Mouse (Mus musculus): Measurements from ENCODE around the gene Ccl9.

The Ccl9 gene

DNA sequence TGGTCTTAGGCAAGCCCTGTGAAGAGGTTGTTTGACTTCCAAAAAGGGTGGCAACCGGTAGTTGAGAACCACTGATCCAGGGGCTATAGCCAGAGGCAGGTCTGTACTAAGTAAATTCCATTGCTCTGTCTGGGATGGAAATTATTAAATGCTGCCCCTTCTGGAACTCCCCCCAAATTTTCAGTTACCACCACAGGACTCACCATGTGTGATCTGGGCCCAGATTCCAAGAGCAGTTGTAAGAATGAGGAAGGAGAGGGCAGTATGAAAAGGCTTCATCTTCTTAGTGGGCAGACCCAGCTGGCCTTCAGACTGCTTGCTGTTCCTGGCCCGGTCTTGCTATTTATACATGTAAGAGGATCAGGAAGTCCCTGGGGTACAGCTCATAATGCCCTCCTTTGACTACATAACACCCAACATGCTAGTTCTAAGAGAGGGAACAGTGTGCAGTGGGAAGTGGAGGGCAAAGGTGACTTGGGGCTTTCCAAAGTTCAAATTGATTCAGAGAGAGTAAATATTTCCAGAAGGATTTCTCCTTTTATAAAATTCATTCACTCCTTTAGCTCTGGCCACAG, at the start of gene Ccl9:
Gene Ccl9, minus strand, starts transcription at position 451 of the 575 bp plus-strand sequence.
- Histone ChIP-seq H3K27me3 (ENCODE audit: control insufficient read depth, insufficient read depth, low read length, poor library complexity, severe bottlenecking) (no peaks in the 10 kb centered on the region), H3K36me3 (ENCODE audit: control insufficient read depth, insufficient read depth, low read length, poor library complexity, severe bottlenecking) (no peaks in the 10 kb centered on the region)
- no peak for DNase-seq (ENCODE audit: low read depth, low spot score)

DNA sequence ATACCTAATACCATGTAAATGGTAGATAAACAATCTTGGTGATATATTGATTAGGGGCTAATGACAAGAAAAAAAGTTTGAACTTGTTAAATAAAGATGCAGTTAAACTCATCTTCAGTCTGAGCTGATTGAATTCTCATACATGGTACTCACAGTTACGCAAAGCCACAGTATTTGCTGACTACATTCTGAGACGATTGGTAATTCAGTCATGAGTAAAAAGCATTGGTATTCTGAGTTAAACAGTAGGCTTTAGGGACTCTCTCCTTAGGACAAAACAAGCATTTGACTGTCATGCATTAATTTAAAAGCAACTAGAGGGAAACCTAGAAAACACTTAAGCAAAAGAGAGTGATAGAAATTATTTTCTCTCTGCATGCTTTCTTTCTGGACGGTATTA, 45.1 kb upstream of the Ccl9 start:
- no peaks in the 10 kb centered on the region for H3K36me3 ChIP-seq (ENCODE audit: control insufficient read depth, insufficient read depth, low read length, poor library complexity, severe bottlenecking)
- no peaks in the 10 kb centered on the region for H3K27me3 ChIP-seq (ENCODE audit: control insufficient read depth, insufficient read depth, low read length, poor library complexity, severe bottlenecking)
- no peak for DNase-seq (ENCODE audit: low read depth, low spot score)

GRCm38 (mm10) chr11:83619037-83619436, 40.6 kb upstream of the Ccl9 start:
- no peaks in the 10 kb centered on the region for H3K27me3 ChIP-seq (ENCODE audit: control insufficient read depth, insufficient read depth, low read length, poor library complexity, severe bottlenecking)
- H3K36me3 ChIP-seq (ENCODE audit: control insufficient read depth, insufficient read depth, low read length, poor library complexity, severe bottlenecking) = no peaks in the 10 kb centered on the region
- DNase-seq (ENCODE audit: low read depth, low spot score) = peak; percentile 34

GRCm38 (mm10) chr11:83618238-83618637, 39.8 kb upstream of the Ccl9 start:
- H3K36me3 ChIP-seq (ENCODE audit: control insufficient read depth, insufficient read depth, low read length, poor library complexity, severe bottlenecking) = no peaks in the 10 kb centered on the region
- no peaks in the 10 kb centered on the region for H3K27me3 ChIP-seq (ENCODE audit: control insufficient read depth, insufficient read depth, low read length, poor library complexity, severe bottlenecking)
- no peak for DNase-seq (ENCODE audit: low read depth, low spot score)

- no peaks in the 10 kb centered on the region for H3K27me3 ChIP-seq (ENCODE audit: control insufficient read depth, insufficient read depth, low read length, poor library complexity, severe bottlenecking)
- no peak for DNase-seq (ENCODE audit: low read depth, low spot score)
- H3K36me3 ChIP-seq (ENCODE audit: control insufficient read depth, insufficient read depth, low read length, poor library complexity, severe bottlenecking) = no peaks in the 10 kb centered on the region
These were observed 38.1 kb upstream of the Ccl9 start for GRCm38 (mm10) chr11:83616586-83616985.

GRCm38 (mm10) chr11:83610900-83611299, 32.5 kb upstream of the Ccl9 start:
- Histone ChIP-seq H3K36me3 (ENCODE audit: control insufficient read depth, insufficient read depth, low read length, poor library complexity, severe bottlenecking) (no peaks in the 10 kb centered on the region), H3K27me3 (ENCODE audit: control insufficient read depth, insufficient read depth, low read length, poor library complexity, severe bottlenecking) (no peaks in the 10 kb centered on the region)
- DNase-seq (ENCODE audit: low read depth, low spot score) = peak; percentile 35

- Histone ChIP-seq H3K27me3 (ENCODE audit: control insufficient read depth, insufficient read depth, low read length, poor library complexity, severe bottlenecking) (no peaks in the 10 kb centered on the region), H3K36me3 (ENCODE audit: control insufficient read depth, insufficient read depth, low read length, poor library complexity, severe bottlenecking) (no peaks in the 10 kb centered on the region)
- DNase-seq (ENCODE audit: low read depth, low spot score) = no peak
These were observed 28.0 kb upstream of the Ccl9 start for GRCm38 (mm10) chr11:83606396-83606795.

DNA sequence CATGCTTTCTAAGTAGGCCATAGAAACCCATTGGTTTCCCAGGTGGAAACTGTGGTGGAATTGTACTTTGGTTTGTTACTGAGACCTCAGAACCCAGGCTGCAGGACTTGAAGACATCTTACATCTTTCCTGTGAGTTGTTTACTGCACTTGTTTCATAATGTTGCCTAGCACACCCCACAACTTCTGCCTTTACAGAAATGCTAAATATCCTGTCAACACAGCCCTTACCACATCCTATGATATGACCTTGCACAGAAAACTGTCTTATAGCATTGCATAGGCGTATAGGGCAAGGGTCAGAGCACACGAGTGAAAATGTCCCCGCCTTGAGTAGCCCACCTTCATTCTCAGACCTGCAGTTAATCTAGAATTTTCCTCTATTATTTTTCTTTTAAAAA, 27.1 kb upstream of the Ccl9 start:
- Histone ChIP-seq H3K27me3 (ENCODE audit: control insufficient read depth, insufficient read depth, low read length, poor library complexity, severe bottlenecking) (no peaks in the 10 kb centered on the region), H3K36me3 (ENCODE audit: control insufficient read depth, insufficient read depth, low read length, poor library complexity, severe bottlenecking) (no peaks in the 10 kb centered on the region)
- DNase-seq (ENCODE audit: low read depth, low spot score) = no peak

GRCm38 (mm10) chr11:83604698-83605097, 26.3 kb upstream of the Ccl9 start:
- Histone ChIP-seq H3K27me3 (ENCODE audit: control insufficient read depth, insufficient read depth, low read length, poor library complexity, severe bottlenecking) (no peaks in the 10 kb centered on the region), H3K36me3 (ENCODE audit: control insufficient read depth, insufficient read depth, low read length, poor library complexity, severe bottlenecking) (no peaks in the 10 kb centered on the region)
- DNase-seq (ENCODE audit: low read depth, low spot score) = no peak

DNA sequence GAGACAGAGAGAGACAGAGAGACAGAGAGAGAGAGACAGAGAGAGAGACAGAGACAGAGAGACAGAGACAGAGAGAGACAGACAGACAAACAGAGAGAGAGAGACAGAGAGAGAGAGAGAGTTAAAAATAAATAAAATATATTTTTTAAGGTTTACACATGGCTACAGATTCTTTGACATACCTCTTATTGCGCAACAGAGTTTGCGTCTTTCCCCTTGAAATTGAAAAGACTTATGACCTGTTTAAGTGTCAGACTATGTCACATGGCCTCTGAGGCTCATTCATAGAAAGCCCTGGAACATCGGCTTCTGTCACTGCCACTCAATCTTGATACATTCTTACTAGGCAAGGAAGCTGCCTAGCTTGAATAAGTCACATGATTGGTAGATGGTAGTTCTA, 25.0 kb upstream of the Ccl9 start:
- DNase-seq (ENCODE audit: low read depth, low spot score) = no peak
- H3K36me3 ChIP-seq (ENCODE audit: control insufficient read depth, insufficient read depth, low read length, poor library complexity, severe bottlenecking) = no peaks in the 10 kb centered on the region

DNA sequence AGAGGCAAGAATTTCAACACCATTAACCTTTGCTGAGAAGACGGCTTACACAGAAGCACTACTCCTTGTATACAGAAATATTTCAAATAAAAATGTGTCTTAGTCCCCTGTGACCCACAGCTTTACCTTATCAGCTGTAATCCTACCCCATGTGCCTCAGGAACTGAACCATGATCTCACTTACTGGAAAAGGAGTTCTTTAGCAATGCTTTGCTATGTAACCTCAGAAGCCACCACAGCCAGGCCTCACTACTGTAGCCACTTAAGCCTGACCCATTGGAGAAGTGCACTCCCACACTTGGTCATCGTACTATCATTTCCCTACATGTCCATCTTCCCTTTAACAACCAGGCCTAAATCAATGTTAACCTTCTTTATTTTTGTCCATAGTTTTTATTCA, 22.1 kb upstream of the Ccl9 start:
- H3K36me3 ChIP-seq (ENCODE audit: control insufficient read depth, insufficient read depth, low read length, poor library complexity, severe bottlenecking) = no peaks in the 10 kb centered on the region
- H3K27me3 ChIP-seq (ENCODE audit: control insufficient read depth, insufficient read depth, low read length, poor library complexity, severe bottlenecking) = no peaks in the 10 kb centered on the region
- no peak for DNase-seq (ENCODE audit: low read depth, low spot score)

More for the DNA sequence above, 25.0 kb upstream of the Ccl9 start:
- H3K27me3 ChIP-seq (ENCODE audit: control insufficient read depth, insufficient read depth, low read length, poor library complexity, severe bottlenecking) = no peaks in the 10 kb centered on the region

- DNase-seq (ENCODE audit: low read depth, low spot score) = no peak
- H3K27me3 ChIP-seq (ENCODE audit: control insufficient read depth, insufficient read depth, low read length, poor library complexity, severe bottlenecking) = no peaks in the 10 kb centered on the region
- no peaks in the 10 kb centered on the region for H3K36me3 ChIP-seq (ENCODE audit: control insufficient read depth, insufficient read depth, low read length, poor library complexity, severe bottlenecking)
These were observed 20.6 kb upstream of the Ccl9 start for GRCm38 (mm10) chr11:83598991-83599390.

- no peaks in the 10 kb centered on the region for H3K27me3 ChIP-seq (ENCODE audit: control insufficient read depth, insufficient read depth, low read length, poor library complexity, severe bottlenecking)
- no peaks in the 10 kb centered on the region for H3K36me3 ChIP-seq (ENCODE audit: control insufficient read depth, insufficient read depth, low read length, poor library complexity, severe bottlenecking)
- no peak for DNase-seq (ENCODE audit: low read depth, low spot score)
These were observed 19.9 kb upstream of the Ccl9 start for GRCm38 (mm10) chr11:83598207-83598837.

- DNase-seq (ENCODE audit: low read depth, low spot score) = no peak
- H3K27me3 ChIP-seq (ENCODE audit: control insufficient read depth, insufficient read depth, low read length, poor library complexity, severe bottlenecking) = no peaks in the 10 kb centered on the region
- no peaks in the 10 kb centered on the region for H3K36me3 ChIP-seq (ENCODE audit: control insufficient read depth, insufficient read depth, low read length, poor library complexity, severe bottlenecking)
These were observed 19.4 kb upstream of the Ccl9 start for GRCm38 (mm10) chr11:83597796-83598195.

DNA sequence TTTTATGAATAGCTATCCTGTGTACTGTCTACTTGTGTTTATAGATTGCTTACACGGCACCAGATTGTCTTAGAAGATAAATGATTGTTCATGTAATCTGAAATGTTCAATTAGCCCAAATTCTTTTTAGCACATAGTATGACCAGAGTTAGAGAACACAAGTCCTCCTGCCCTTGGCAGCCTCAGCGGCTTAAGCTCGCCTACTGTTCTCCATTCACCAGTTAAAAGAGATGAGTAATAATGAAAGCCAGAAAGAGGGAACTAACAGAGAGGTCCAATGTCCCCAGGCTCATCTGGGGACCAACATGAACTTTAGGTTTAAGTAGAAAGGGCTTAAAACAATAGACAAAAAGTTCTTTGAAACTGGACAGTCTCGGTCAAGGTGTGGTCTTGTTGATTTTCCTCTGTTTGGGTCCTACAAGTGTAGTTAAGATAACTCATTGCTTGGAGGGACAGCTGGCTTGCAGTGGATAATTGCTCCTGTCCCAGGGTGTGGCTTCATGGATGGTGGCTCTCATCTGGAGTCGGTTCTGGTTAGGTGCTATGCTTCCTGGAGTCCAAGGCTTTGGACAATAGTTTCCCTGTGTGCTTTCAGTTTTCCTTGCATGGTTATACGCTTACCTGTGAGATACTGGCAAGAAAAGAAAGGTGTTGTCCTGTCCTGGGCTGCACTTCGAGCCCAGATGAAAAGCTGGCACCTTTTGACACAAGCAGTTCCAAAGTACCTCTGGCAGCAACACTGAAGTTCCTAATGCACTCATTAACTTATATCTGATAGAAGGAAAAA, 17.4 kb upstream of the Ccl9 start:
- DNase-seq (ENCODE audit: low read depth, low spot score) = peak; percentile 75
- Histone ChIP-seq H3K27me3 (ENCODE audit: control insufficient read depth, insufficient read depth, low read length, poor library complexity, severe bottlenecking) (no peaks in the 10 kb centered on the region), H3K36me3 (ENCODE audit: control insufficient read depth, insufficient read depth, low read length, poor library complexity, severe bottlenecking) (no peaks in the 10 kb centered on the region)
